Mouse (Mus musculus) hindbrain, embryonic 13.5 days (tissue): ENCODE measurements around the gene Fam196b. TPM values are rescaled to one million over a fixed set of nuclear protein-coding genes. Genes with fewer than 3 reads are reported as not detected.
A peak's percentile ranks its signal among the peaks of the same experiment; 100 is the strongest.

Experiments used
- ATAC-seq: fragments of 200-750 bp; cut with Nextera tagmentation; 2 replicates; pipeline ENCODE4 v1.8.0; 2017; ENCODE audit warnings: moderate TSS enrichment; ENCODE audit not compliant: low FRiP score
- H3K27ac ChIP-seq: fragments of 300-500 bp; sonication (generic); 2 replicates; pipeline ENCODE4 v1.5.1; 2015; ENCODE audit warnings: inconsistent platforms, mild to moderate bottlenecking, moderate library complexity
- H3K27me3 ChIP-seq: fragments of 300-500 bp; sonication (generic); 2 replicates; pipeline ENCODE4 v1.6.1; 2015; ENCODE audit warnings: mild to moderate bottlenecking, inconsistent platforms
- H3K36me3 ChIP-seq: fragments of 300-500 bp; sonication (generic); 2 replicates; pipeline ENCODE4 v1.6.1; 2015; ENCODE audit warnings: mild to moderate bottlenecking, inconsistent platforms
- H3K4me1 ChIP-seq: fragments of 300-500 bp; sonication (generic); replicated peaks from 2 replicates; pipeline ENCODE4 v1.6.1; 2015; ENCODE audit warnings: inconsistent platforms
- H3K4me2 ChIP-seq: fragments of 300-500 bp; sonication (generic); 2 replicates; pipeline ENCODE4 v1.6.1; 2015; ENCODE audit warnings: inconsistent platforms, mild to moderate bottlenecking, moderate library complexity
- H3K4me3 ChIP-seq: fragments of 300-500 bp; sonication (generic); 2 replicates; pipeline ENCODE4 v1.5.1; 2015; ENCODE audit warnings: mild to moderate bottlenecking, inconsistent platforms
- H3K9ac ChIP-seq: fragments of 300-500 bp; sonication (generic); 2 replicates; pipeline ENCODE4 v1.6.1; 2015; ENCODE audit warnings: mild to moderate bottlenecking, inconsistent platforms
- H3K9me3 ChIP-seq: fragments of 300-500 bp; sonication (generic); 2 replicates; pipeline ENCODE4 v1.6.1; 2016; ENCODE audit warnings: inconsistent platforms
- WGBS: fragments of 180-500 bp; shearing (Covaris S2); methylation state at CpG from one replicate; pipeline ENCODE4 v1.1.7; 2015; 5-methylcytosine and 5-hydroxymethylcytosine counted together
- polyA plus RNA-seq: library from polyadenylated mRNA; unstranded; fragments of >200 nt; fragmentation: Nextera tagmentation; extraction: Ambion mirVana; gene quantifications from 2 replicates; pipeline ENCODE4 v1.2.1, GENCODE M21; 2015

Fam196b gene
- polyA plus RNA-seq, 1 experiment from 2014 or later, result 3.5 TPM

DNA sequence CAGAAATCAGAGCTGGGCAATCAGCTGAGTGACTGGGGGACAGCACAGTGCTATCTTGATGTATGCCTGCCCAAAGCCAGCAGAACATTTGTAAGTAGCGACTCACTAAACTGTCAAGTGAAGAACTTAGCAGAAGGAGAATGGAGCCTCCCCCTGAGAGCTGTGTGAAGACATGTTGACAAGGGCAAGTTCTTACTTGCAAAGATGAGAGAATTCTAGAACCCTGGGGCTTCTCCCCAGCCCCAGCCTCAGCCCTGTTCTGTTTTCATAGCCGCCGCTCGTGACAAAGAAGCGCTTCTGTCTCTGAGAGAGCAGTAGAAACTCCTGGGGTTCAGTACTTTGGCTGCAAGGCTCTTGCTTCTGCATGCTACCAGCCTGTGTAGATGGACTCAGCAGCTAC lies 25.1 kb downstream of the Fam196b start:
- no peaks in the 10 kb centered on the region for H3K27me3 ChIP-seq
- no peak for ATAC-seq
- no peak overlapping the region for H3K4me2 ChIP-seq
- 69% methylated on average over 5 of the region's 5 CpGs for WGBS
- no peak overlapping the region for H3K4me3 ChIP-seq
- H3K36me3 ChIP-seq, result no peaks in the 10 kb centered on the region
- no peaks in the 10 kb centered on the region for H3K9me3 ChIP-seq
- no peak overlapping the region; the same call in 1 of the 2 replicates for H3K27ac ChIP-seq
- H3K4me1 ChIP-seq, result peaks cover 26% of the 10 kb centered on the region
- H3K9ac ChIP-seq, result no peak overlapping the region

DNA sequence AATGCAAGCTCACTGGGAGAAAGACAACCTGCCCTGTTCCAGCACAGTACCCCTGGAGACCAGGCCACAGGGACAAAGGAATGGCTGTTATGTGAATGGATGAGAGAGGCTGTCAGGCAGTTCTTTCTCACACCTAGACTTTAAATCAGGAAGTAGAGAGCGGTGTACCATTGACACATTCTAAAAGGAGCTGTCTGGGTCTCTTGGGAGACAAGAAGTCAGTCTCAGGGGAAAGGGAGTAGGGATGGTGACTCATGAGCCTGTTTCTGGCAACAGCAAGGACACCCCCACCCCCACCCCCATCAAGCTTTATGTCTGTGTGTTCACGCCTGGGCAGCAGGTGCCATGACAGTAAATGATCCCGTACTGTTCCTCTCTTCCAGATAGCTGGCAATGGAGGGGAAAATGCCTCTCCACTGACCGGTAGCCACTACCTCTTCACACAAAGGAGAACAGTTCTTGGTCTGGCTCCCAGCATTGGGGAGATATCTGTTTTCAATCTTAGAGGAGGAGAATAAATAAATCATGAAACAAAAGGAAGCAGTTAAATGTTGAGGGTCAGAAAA lies 29.2 kb downstream of the Fam196b start:
- whole genome bisulfite sequencing, result 49% methylated on average over 4 of the region's 4 CpGs
- ATAC-seq, result peak; percentile 37
- H3K27me3 ChIP-seq, result no peaks in the 10 kb centered on the region
- no peak overlapping the region for H3K4me2 ChIP-seq
- H3K9ac ChIP-seq, result no peak overlapping the region
- H3K36me3 ChIP-seq, result no peaks in the 10 kb centered on the region
- H3K27ac ChIP-seq, result peak overlapping the region; percentile 76
- H3K4me3 ChIP-seq, result no peak overlapping the region
- no peaks in the 10 kb centered on the region for H3K9me3 ChIP-seq
- peaks cover 36% of the 10 kb centered on the region for H3K4me1 ChIP-seq

DNA sequence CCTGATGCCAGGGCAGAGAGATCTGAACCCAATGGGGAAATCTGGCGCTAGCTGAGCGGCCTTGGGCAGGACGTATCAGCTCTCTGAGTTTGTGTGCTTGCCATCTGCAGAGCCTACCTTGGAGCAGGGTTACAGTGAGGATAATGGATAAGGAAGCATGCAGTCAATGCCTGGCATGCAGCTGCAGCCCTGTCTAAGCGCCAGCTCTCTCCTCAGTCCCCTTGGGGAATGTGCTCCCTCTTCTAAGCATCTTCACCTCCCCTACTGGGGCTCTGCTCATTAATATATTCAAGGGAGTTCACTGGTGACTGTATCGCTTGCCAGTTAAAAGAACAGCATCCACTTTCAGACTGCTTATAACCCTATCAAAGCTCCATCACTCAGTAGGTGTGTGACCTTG lies 29.7 kb downstream of the Fam196b start:
- Histone ChIP-seq H3K27ac (peak overlapping the region; percentile 76), H3K9ac (no peak overlapping the region), H3K9me3 (no peaks in the 10 kb centered on the region), H3K4me1 (peaks cover 40% of the 10 kb centered on the region), H3K36me3 (no peaks in the 10 kb centered on the region), H3K27me3 (no peaks in the 10 kb centered on the region), H3K4me3 (no peak overlapping the region), H3K4me2 (no peak overlapping the region)
- peak; percentile 76 for ATAC-seq
- WGBS, result 46% methylated on average over 5 of the region's 5 CpGs

DNA sequence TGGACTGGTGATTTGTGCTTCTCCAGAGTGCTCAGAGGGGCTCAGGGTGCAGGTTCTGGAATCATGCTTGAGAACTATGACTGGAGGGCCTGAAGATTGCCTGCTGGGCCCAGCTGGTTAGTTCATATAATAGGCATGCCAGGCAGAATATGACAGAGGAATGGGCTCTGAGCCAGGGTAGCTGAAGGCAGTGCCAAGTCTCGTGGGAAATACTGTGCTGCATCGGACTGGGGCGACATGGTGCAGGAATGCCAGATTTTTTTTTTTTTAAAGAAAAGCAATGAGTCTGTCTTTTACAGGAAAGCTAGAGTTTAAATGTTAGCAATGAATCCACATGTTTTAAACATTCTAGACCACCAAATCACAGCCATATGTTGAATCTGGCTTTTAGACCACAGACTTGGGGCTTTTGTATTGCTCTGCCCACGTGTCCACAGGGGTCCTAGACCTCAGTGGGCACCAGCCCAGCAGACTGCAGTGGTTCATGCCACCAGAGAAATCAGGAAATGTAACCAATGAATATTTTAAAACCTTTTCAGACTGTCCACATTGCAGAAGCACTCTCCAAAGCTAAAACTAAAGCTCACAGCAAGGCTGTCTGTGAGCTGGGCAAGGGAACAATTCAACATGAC lies 33.8 kb downstream of the Fam196b start:
- peak; percentile 78; the same call in 1 of the 2 replicates for ATAC-seq
- Histone ChIP-seq H3K9ac (no peak overlapping the region), H3K9me3 (no peaks in the 10 kb centered on the region), H3K4me3 (no peak overlapping the region), H3K36me3 (no peaks in the 10 kb centered on the region), H3K4me1 (peaks cover 40% of the 10 kb centered on the region), H3K4me2 (no peak overlapping the region), H3K27ac (peak overlapping the region; percentile 70), H3K27me3 (no peaks in the 10 kb centered on the region)
- 27% methylated on average over 4 of the region's 4 CpGs for WGBS

DNA sequence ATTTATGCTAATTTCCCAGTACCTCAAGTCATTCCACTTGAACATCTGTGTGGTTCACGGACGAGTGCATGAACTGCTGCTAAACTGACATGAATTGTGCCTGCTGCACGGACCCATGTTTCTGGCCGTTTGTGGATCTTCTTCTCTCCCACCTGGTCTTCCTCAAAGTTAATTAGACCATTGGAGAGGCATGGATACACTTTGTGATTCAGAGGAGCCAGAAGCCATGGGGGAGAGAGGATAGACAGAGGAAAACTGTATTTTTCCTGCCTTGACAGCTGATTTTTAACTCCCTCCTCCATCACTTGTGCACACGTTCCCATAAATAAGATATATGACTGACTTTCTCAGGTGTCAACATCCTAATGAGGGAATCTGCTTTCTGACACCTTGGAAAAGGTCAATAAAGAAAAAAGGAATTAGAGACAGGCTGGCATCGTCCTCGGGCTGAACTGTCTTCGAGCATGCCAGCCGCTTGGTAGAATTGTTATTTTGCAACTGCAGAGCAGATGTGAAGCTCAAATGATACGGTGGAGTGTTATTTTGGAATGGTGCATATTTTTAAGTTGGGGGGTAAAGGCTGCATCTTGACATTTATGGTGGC lies 34.9 kb downstream of the Fam196b start:
- 78% methylated on average over 10 of the region's 10 CpGs for WGBS
- peak overlapping the region; percentile 27; the same call in 1 of the 2 replicates for H3K27ac ChIP-seq
- H3K27me3 ChIP-seq, result no peaks in the 10 kb centered on the region
- no peaks in the 10 kb centered on the region for H3K9me3 ChIP-seq
- no peak overlapping the region for H3K4me3 ChIP-seq
- no peak for ATAC-seq
- H3K4me1 ChIP-seq, result peaks cover 29% of the 10 kb centered on the region
- H3K9ac ChIP-seq, result no peak overlapping the region
- no peak overlapping the region for H3K4me2 ChIP-seq
- no peaks in the 10 kb centered on the region for H3K36me3 ChIP-seq

DNA sequence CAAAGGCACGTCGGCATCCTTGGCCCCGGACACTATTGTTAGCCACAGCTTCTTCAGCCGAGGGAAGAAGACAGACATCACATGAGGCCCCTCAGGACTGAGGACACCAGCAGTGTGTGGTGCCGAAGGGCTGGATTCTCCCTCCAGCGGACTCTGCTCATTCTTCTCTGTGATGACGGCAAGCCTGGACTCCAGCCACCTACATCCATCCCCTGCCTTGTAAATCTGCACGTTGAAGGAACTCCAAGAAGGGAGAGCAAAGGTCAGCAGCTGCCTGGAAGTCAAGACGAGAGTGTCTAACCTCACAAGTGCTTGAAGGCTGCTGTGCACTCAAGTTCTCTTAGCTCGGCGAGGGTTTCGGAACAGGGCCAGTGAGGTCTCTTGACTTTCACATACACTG lies 40.8 kb downstream of the Fam196b start:
- no peak overlapping the region for H3K4me2 ChIP-seq
- H3K4me1 ChIP-seq, result peaks cover 14% of the 10 kb centered on the region
- H3K27ac ChIP-seq, result no peak overlapping the region
- no peak overlapping the region for H3K4me3 ChIP-seq
- WGBS, result 60% methylated on average over 12 of the region's 12 CpGs
- ATAC-seq, result no peak
- no peaks in the 10 kb centered on the region for H3K27me3 ChIP-seq
- no peak overlapping the region for H3K9ac ChIP-seq
- no peaks in the 10 kb centered on the region for H3K9me3 ChIP-seq
- H3K36me3 ChIP-seq, result no peaks in the 10 kb centered on the region

DNA sequence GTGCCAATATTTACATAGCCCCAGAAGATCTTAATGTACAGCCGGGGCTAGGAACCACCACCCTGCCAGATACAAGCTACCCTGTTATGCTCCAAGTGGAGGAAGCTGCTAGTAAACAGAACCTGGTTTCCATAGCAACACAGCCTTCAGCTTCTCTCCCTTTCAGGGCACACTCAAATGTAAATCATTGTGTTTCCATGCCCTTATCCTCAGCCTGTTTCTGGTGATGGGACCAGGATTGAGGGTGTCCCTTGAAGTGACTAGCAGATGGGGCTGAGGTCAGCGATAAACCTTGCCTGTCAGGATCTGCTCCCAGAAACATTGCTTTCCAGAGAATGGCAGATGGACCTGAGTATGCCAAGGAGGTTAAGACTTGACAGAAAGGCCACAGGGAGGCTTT lies 41.5 kb downstream of the Fam196b start:
- 45% methylated on average over 2 of the region's 2 CpGs for WGBS
- Histone ChIP-seq H3K4me2 (no peak overlapping the region), H3K9ac (no peak overlapping the region), H3K27me3 (no peaks in the 10 kb centered on the region), H3K4me3 (no peak overlapping the region), H3K27ac (no peak overlapping the region), H3K4me1 (peaks cover 14% of the 10 kb centered on the region), H3K36me3 (no peaks in the 10 kb centered on the region), H3K9me3 (no peaks in the 10 kb centered on the region)
- peak; percentile 50; the same call in 1 of the 2 replicates for ATAC-seq

DNA sequence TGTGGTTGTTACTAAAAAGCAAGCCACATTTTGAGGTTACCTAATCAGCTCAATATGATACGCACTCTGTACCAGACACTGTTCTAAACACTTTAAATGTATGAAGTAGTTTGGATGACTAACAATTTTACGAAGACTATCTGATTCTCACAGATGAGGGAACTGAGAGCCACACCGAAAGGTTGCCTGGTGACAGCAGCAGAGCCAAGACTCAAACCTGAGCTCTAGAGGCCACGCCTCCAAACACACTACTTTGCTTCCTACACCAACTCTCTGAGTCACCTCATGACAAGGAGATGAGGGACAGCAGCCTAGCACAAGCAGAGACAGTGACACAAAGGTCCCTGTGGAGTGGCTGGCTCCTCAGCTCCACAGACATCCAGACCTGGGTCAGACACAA lies 57.6 kb downstream of the Fam196b start:
- Histone ChIP-seq H3K4me2 (no peak overlapping the region), H3K9ac (no peak overlapping the region), H3K36me3 (no peaks in the 10 kb centered on the region), H3K9me3 (no peaks in the 10 kb centered on the region), H3K4me1 (peaks cover 11% of the 10 kb centered on the region), H3K27ac (no peak overlapping the region), H3K27me3 (no peaks in the 10 kb centered on the region), H3K4me3 (no peak overlapping the region)
- WGBS, result 90% methylated on average over 4 of the region's 4 CpGs
- ATAC-seq, result no peak

DNA sequence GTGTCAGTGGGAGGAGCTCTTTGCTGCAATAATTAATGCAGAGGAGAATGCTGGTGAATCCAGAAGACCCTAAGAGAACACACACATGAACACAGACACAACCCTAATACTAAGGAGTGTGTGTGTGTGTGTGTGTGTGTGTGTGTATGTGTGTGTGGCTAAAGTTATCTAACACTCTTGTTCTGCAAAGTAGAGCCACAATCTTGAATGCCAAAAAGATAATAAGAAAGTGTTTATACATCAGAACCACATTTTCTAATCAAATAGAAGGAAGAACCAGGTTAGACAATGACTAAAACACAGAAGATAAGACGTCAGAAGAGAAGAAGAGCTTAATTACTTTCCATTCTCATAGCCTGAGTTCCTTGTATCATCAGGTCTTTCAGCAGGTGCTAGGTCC lies 60.9 kb downstream of the Fam196b start:
- WGBS, result 80% methylated on average over 1 of the region's 1 CpGs
- Histone ChIP-seq H3K27me3 (no peaks in the 10 kb centered on the region), H3K9me3 (no peaks in the 10 kb centered on the region), H3K4me3 (no peak overlapping the region), H3K4me2 (no peak overlapping the region), H3K9ac (no peak overlapping the region), H3K4me1 (peaks cover 11% of the 10 kb centered on the region), H3K36me3 (no peaks in the 10 kb centered on the region), H3K27ac (no peak overlapping the region)
- no peak for ATAC-seq

DNA sequence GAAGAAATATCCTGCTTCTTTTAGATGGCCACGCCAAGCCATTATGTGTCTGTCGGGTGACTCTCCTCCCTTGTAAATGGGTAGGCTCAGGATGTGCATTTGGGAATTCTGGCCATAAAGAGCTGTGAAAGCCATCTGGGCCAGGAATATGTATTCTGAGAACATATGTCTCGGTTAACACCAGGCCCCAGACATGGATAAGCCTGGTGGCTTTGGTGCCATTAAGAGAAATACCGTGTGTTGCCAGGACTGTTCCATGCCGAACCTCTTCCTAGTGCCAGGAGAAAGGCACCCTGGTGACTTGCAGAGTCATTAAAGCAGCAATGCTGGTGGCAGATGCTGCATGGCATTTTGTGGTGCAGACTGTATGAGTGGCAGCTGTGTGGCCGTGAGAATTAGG lies 63.0 kb downstream of the Fam196b start:
- Histone ChIP-seq H3K36me3 (no peaks in the 10 kb centered on the region), H3K27me3 (no peaks in the 10 kb centered on the region), H3K4me3 (no peak overlapping the region), H3K27ac (peak overlapping the region; percentile 19; the same call in 1 of the 2 replicates), H3K4me1 (peaks cover 11% of the 10 kb centered on the region), H3K9me3 (no peaks in the 10 kb centered on the region), H3K9ac (no peak overlapping the region), H3K4me2 (no peak overlapping the region)
- WGBS, result 49% methylated on average over 6 of the region's 6 CpGs
- 0 out of 2 replicates have a peak, but pooled peaks have one; percentile 32 for ATAC-seq

DNA sequence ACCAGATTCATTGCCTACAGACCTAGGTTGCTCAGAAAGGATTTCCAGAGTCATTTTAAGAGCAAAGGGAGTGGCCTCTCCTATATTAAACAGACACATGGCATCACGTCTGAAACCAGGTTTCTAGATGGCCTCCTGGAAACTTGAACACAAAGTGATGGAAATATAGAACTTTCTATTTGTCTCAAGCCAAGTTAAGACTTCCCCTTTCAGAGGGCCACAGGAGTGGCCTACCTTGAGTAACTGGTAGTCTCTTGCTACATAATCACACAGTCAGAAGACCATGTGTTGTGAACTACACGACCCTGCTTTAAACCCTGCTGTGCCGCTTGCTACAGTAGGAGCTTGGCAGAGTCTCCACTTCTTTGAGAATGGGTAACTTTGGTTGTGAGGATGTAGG lies 68.9 kb downstream of the Fam196b start:
- no peaks in the 10 kb centered on the region for H3K27me3 ChIP-seq
- no peak overlapping the region for H3K27ac ChIP-seq
- peaks cover 11% of the 10 kb centered on the region for H3K4me1 ChIP-seq
- H3K9me3 ChIP-seq, result no peaks in the 10 kb centered on the region
- 92% methylated on average over 3 of the region's 3 CpGs for WGBS
- no peak overlapping the region for H3K9ac ChIP-seq
- no peaks in the 10 kb centered on the region for H3K36me3 ChIP-seq
- H3K4me3 ChIP-seq, result no peak overlapping the region
- H3K4me2 ChIP-seq, result no peak overlapping the region
- ATAC-seq, result no peak

DNA sequence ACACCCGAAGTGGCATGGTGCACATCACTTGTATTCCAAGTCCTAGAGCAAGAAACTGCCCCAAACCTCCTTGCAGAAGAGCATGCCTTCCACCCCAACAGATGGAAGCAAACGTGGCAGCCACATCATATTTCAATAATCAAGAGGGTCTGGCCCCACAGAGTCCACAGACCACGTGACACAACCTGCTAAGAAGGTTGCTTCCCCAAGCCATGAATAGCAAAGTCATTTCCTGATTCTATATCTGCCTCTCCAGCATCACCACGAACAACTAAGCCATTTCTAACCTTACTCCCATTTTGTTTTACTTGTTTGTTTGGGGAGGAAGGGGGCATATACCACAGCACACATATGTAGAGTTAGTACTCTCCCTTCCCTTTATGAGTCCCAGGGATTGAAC lies 69.6 kb downstream of the Fam196b start:
- H3K4me2 ChIP-seq, result no peak overlapping the region
- no peaks in the 10 kb centered on the region for H3K36me3 ChIP-seq
- H3K9me3 ChIP-seq, result no peaks in the 10 kb centered on the region
- no peaks in the 10 kb centered on the region for H3K27me3 ChIP-seq
- H3K4me3 ChIP-seq, result no peak overlapping the region
- ATAC-seq, result no peak
- H3K27ac ChIP-seq, result no peak overlapping the region
- no peak overlapping the region for H3K9ac ChIP-seq
- peaks cover 11% of the 10 kb centered on the region for H3K4me1 ChIP-seq
- WGBS, result 77% methylated on average over 4 of the region's 4 CpGs
